Mouse (Mus musculus): ENCODE data around the gene Dclk2. TPM values are rescaled to one million over a fixed set of nuclear protein-coding genes. Genes with fewer than 3 reads are reported as not detected.

Gene Dclk2
- polyA plus RNA-seq, 1 experiment from 2014 or later, result 4.0 TPM

GRCm38 (mm10) chr3:86784051-86784450 lies 136.6 kb downstream of the Dclk2 start:
- H3K4me1 ChIP-seq (ENCODE audit: insufficient read depth, low read length), result no peaks in the 10 kb centered on the region
- no peaks in the 10 kb centered on the region for H3K27me3 ChIP-seq (ENCODE audit: insufficient read depth, low read length)
- H3K27ac ChIP-seq (ENCODE audit: low read length), result no peak overlapping the region
- ATAC-seq (ENCODE audit: low FRiP score, low TSS enrichment), result no peak
- H3K9me3 ChIP-seq (ENCODE audit: low read length), result no peaks in the 10 kb centered on the region
- 82% methylated on average over 3 of the region's 3 CpGs for WGBS
- H3K36me3 ChIP-seq (ENCODE audit: insufficient read depth, low read length), result no peaks in the 10 kb centered on the region
- H3K4me2 ChIP-seq (replicated peaks; ENCODE audit: low read depth, low read length), result no peak overlapping the region
- H3K9ac ChIP-seq (replicated peaks; ENCODE audit: low read length), result no peak overlapping the region
- H3K4me3 ChIP-seq (ENCODE audit: low read length), result no peak overlapping the region

GRCm38 (mm10) chr3:86779704-86780103 lies 140.9 kb downstream of the Dclk2 start:
- H3K4me2 ChIP-seq (replicated peaks; ENCODE audit: low read depth, low read length), result no peak overlapping the region
- no peaks in the 10 kb centered on the region for H3K36me3 ChIP-seq (ENCODE audit: insufficient read depth, low read length)
- 0 out of 2 replicates have a peak, but pooled peaks have one; percentile 31 for ATAC-seq (ENCODE audit: low FRiP score, low TSS enrichment)
- H3K27me3 ChIP-seq (ENCODE audit: insufficient read depth, low read length), result no peaks in the 10 kb centered on the region
- no peak overlapping the region for H3K4me3 ChIP-seq (ENCODE audit: low read length)
- no peak overlapping the region for H3K27ac ChIP-seq (ENCODE audit: low read length)
- no peak overlapping the region for H3K9ac ChIP-seq (replicated peaks; ENCODE audit: low read length)
- H3K4me1 ChIP-seq (ENCODE audit: insufficient read depth, low read length), result no peaks in the 10 kb centered on the region
- WGBS, result 75% methylated on average over 4 of the region's 4 CpGs
- H3K9me3 ChIP-seq (ENCODE audit: low read length), result no peaks in the 10 kb centered on the region

GRCm38 (mm10) chr3:86775444-86775828 lies 145.2 kb downstream of the Dclk2 start:
- H3K4me2 ChIP-seq (replicated peaks; ENCODE audit: low read depth, low read length), result no peak overlapping the region
- no peaks in the 10 kb centered on the region for H3K36me3 ChIP-seq (ENCODE audit: insufficient read depth, low read length)
- H3K27me3 ChIP-seq (ENCODE audit: insufficient read depth, low read length), result no peaks in the 10 kb centered on the region
- H3K27ac ChIP-seq (ENCODE audit: low read length), result no peak overlapping the region
- H3K9me3 ChIP-seq (ENCODE audit: low read length), result no peaks in the 10 kb centered on the region
- H3K4me3 ChIP-seq (ENCODE audit: low read length), result no peak overlapping the region
- no peak overlapping the region for H3K9ac ChIP-seq (replicated peaks; ENCODE audit: low read length)
- H3K4me1 ChIP-seq (ENCODE audit: insufficient read depth, low read length), result no peaks in the 10 kb centered on the region
- 75% methylated on average over 6 of the region's 6 CpGs for WGBS
- no peak for ATAC-seq (ENCODE audit: low FRiP score, low TSS enrichment)

DNA sequence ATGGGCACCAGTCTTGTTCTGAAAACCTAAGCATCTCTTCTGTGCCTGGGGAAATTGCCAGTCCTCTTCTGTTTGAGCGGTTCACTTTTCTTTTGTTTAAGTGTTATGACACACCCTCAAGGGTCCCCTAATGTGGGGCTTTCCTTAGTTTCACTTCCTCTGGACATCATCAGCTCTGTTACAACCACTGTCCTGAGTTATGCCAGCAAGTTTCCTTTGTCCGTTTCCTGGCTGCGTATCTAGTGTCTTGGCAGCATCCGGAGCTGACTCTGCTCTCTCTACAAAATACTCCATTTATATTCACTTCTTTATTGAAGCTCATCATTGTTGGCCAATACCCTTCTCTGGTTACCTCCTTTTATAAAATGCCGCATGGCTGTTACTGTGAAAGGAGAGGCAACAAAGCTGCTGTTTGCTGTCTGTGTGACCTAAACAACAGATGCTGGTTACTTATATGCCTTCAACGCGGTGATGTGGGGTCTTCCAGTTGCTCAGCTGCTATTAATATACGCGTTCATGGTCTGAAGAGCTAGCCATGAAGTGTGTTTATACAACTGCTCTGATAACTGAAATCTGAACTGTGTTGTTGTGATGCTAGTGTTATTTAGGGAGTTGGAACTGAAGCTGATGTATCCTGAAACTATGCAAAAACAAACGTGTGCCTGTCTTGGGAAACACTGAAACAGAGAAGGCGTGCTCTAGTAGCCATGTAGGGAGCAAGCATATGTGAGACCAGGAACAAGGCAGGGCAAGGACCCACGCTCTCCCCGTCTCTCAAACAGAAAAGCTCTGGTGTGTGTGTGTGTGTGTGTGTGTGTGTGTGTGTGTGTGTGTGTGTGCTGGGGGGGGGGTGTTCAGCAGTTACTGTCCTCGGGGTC lies 145.8 kb downstream of the Dclk2 start:
- no peaks in the 10 kb centered on the region for H3K27me3 ChIP-seq (ENCODE audit: insufficient read depth, low read length)
- no peak for ATAC-seq (ENCODE audit: low FRiP score, low TSS enrichment)
- no peak overlapping the region for H3K4me2 ChIP-seq (replicated peaks; ENCODE audit: low read depth, low read length)
- H3K9me3 ChIP-seq (ENCODE audit: low read length), result no peaks in the 10 kb centered on the region
- no peak overlapping the region for H3K9ac ChIP-seq (replicated peaks; ENCODE audit: low read length)
- WGBS, result 58% methylated on average over 14 of the region's 14 CpGs
- no peak overlapping the region for H3K4me3 ChIP-seq (ENCODE audit: low read length)
- H3K27ac ChIP-seq (ENCODE audit: low read length), result peak overlapping the region; percentile 36
- H3K4me1 ChIP-seq (ENCODE audit: insufficient read depth, low read length), result no peaks in the 10 kb centered on the region
- no peaks in the 10 kb centered on the region for H3K36me3 ChIP-seq (ENCODE audit: insufficient read depth, low read length)

DNA sequence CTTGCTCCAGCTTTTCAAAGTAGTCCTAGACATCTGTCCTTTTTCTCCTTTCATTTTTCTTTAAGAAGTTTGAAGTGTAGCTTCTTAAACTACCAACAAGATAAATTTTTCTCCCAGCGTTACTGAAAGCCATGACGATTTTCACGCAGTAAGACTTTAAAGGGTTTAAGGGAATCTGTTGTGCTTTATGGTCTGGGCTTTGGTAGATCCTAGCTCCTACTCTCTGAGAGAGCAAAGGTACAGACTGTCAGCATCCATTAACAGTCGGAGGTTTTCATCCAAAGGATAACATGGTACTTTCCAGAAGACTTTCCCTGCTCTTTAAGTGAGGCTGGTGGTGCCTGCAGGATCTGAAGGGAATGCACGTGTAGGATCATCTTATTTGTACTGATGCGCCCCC lies 151.7 kb downstream of the Dclk2 start:
- Histone ChIP-seq H3K4me1 (ENCODE audit: insufficient read depth, low read length) (0 out of 2 replicates have a peak, but pooled peaks cover 8% of the 10 kb centered on the region), H3K27ac (ENCODE audit: low read length) (no peak overlapping the region), H3K36me3 (ENCODE audit: insufficient read depth, low read length) (no peaks in the 10 kb centered on the region), H3K9ac (replicated peaks; ENCODE audit: low read length) (no peak overlapping the region), H3K9me3 (ENCODE audit: low read length) (no peaks in the 10 kb centered on the region), H3K27me3 (ENCODE audit: insufficient read depth, low read length) (no peaks in the 10 kb centered on the region), H3K4me2 (replicated peaks; ENCODE audit: low read depth, low read length) (no peak overlapping the region), H3K4me3 (ENCODE audit: low read length) (no peak overlapping the region)
- no peak for ATAC-seq (ENCODE audit: low FRiP score, low TSS enrichment)
- 48% methylated on average over 6 of the region's 6 CpGs for WGBS

- Histone ChIP-seq H3K4me1 (ENCODE audit: insufficient read depth, low read length) (0 out of 2 replicates have a peak, but pooled peaks cover 8% of the 10 kb centered on the region), H3K27ac (ENCODE audit: low read length) (no peak overlapping the region), H3K9ac (replicated peaks; ENCODE audit: low read length) (no peak overlapping the region), H3K36me3 (ENCODE audit: insufficient read depth, low read length) (no peaks in the 10 kb centered on the region), H3K9me3 (ENCODE audit: low read length) (0 out of 2 replicates have a peak, but pooled peaks cover 2% of the 10 kb centered on the region), H3K4me2 (replicated peaks; ENCODE audit: low read depth, low read length) (no peak overlapping the region), H3K27me3 (ENCODE audit: insufficient read depth, low read length) (no peaks in the 10 kb centered on the region), H3K4me3 (ENCODE audit: low read length) (no peak overlapping the region)
- peak; percentile 74; the same call in 1 of the 2 replicates for ATAC-seq (ENCODE audit: low FRiP score, low TSS enrichment)
- 23% methylated on average over 8 of the region's 8 CpGs for WGBS
Measured at GRCm38 (mm10) chr3:86768553-86768952, 152.1 kb downstream of the Dclk2 start.

GRCm38 (mm10) chr3:86762456-86762855 lies 158.2 kb downstream of the Dclk2 start:
- Histone ChIP-seq H3K9me3 (ENCODE audit: low read length) (0 out of 2 replicates have a peak, but pooled peaks cover 3% of the 10 kb centered on the region), H3K36me3 (ENCODE audit: insufficient read depth, low read length) (no peaks in the 10 kb centered on the region), H3K4me3 (ENCODE audit: low read length) (no peak overlapping the region), H3K4me2 (replicated peaks; ENCODE audit: low read depth, low read length) (no peak overlapping the region), H3K27me3 (ENCODE audit: insufficient read depth, low read length) (no peaks in the 10 kb centered on the region), H3K9ac (replicated peaks; ENCODE audit: low read length) (no peak overlapping the region), H3K4me1 (ENCODE audit: insufficient read depth, low read length) (no peaks in the 10 kb centered on the region), H3K27ac (ENCODE audit: low read length) (no peak overlapping the region)
- 81% methylated on average over 4 of the region's 4 CpGs for WGBS
- ATAC-seq (ENCODE audit: low FRiP score, low TSS enrichment), result no peak

DNA sequence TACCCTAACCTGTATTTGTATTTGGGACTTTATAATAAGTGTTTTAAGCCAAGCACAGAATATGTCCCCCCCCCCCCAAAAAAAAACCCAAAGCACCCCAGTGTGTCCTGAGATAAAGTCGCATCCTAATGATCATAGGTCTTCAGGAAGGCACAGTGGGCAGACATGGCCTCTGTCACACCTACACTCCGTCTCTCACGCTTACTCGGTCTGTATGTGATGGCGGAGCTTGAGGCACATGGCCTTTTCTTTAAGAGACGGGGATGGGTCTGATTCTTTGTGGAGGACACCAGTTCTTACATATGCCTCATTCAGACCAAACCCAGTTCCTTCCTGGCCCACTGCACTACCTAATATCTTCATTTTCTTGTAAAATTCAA lies 158.6 kb downstream of the Dclk2 start:
- H3K4me1 ChIP-seq (ENCODE audit: insufficient read depth, low read length), result no peaks in the 10 kb centered on the region
- no peak overlapping the region for H3K27ac ChIP-seq (ENCODE audit: low read length)
- no peak overlapping the region for H3K4me3 ChIP-seq (ENCODE audit: low read length)
- 87% methylated on average over 6 of the region's 6 CpGs for whole genome bisulfite sequencing
- no peak for ATAC-seq (ENCODE audit: low FRiP score, low TSS enrichment)
- no peak overlapping the region for H3K9ac ChIP-seq (replicated peaks; ENCODE audit: low read length)
- no peak overlapping the region for H3K4me2 ChIP-seq (replicated peaks; ENCODE audit: low read depth, low read length)
- no peaks in the 10 kb centered on the region for H3K27me3 ChIP-seq (ENCODE audit: insufficient read depth, low read length)
- H3K36me3 ChIP-seq (ENCODE audit: insufficient read depth, low read length), result no peaks in the 10 kb centered on the region
- H3K9me3 ChIP-seq (ENCODE audit: low read length), result 0 out of 2 replicates have a peak, but pooled peaks cover 3% of the 10 kb centered on the region

DNA sequence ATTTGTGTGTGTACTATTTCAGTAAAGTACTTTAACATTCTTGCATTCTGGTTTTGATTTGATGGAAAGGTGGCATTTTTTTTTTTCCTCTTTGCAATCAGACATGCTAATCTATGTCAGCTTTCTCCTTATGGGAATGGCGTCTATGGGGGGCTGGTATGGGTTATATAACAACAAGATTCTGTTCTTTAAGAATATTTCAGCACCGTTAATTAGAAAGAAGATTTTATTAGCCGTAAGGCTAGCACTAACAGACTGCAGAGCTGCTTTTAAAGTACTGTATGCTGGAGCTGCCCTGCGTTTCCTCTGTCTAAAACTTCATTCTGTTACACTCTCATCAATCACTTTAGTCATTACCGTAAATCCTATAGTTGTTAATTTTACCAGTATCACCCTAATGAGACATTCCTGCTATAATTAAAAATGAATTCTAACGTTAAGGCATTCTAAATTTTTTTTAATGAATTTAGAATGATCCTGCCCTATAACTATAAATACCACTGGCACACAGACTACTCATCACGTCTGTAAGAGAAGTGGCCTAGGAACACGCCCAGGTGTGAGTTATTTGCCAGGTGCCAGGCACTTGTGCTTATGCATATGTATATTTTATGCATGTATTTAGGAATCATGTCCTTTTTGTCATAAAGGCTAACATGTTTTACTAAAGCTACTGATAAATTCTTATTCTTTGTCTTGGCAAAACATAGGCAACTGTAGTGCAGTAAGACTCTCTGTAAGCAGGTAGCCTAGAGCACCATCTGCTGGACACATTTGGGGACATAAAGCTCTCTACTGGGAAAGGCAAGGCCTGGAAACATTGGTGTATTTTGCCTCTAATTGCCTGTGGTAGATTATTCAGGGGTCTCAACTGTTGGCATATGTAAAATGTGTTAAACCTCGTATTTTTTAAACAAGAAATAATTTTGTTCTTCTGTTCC lies 159.3 kb downstream of the Dclk2 start:
- Histone ChIP-seq H3K4me3 (ENCODE audit: low read length) (no peak overlapping the region), H3K9ac (replicated peaks; ENCODE audit: low read length) (no peak overlapping the region), H3K9me3 (ENCODE audit: low read length) (0 out of 2 replicates have a peak, but pooled peaks cover 3% of the 10 kb centered on the region), H3K4me1 (ENCODE audit: insufficient read depth, low read length) (no peaks in the 10 kb centered on the region), H3K27ac (ENCODE audit: low read length) (no peak overlapping the region), H3K36me3 (ENCODE audit: insufficient read depth, low read length) (no peaks in the 10 kb centered on the region), H3K4me2 (replicated peaks; ENCODE audit: low read depth, low read length) (no peak overlapping the region), H3K27me3 (ENCODE audit: insufficient read depth, low read length) (no peaks in the 10 kb centered on the region)
- 64% methylated on average over 9 of the region's 9 CpGs for WGBS
- no peak for ATAC-seq (ENCODE audit: low FRiP score, low TSS enrichment)

Measured in kidney, embryonic 16.5 days (tissue).